Mouse (Mus musculus) hindbrain, embryonic 12.5 days (tissue): ENCODE results near the gene Rrp12. TPM values are rescaled to one million over a fixed set of nuclear protein-coding genes. Genes with fewer than 3 reads are reported as not detected.
A peak's percentile ranks its signal among the peaks of the same experiment; 100 is the strongest.
"Not testable (repeated sequence)": the region's sequence is repeated elsewhere in the genome, so short reads cannot be mapped to it uniquely, and the experiment has no call there.

Source experiments
- ATAC-seq: fragments of 200-750 bp; cut with Nextera tagmentation; 2 replicates; pipeline ENCODE4 v1.8.0; 2017; ENCODE audit warnings: moderate TSS enrichment; ENCODE audit not compliant: low FRiP score
- H3K27ac ChIP-seq: fragments of 300-500 bp; sonication (generic); 2 replicates; pipeline ENCODE4 v1.5.1; 2016; ENCODE audit warnings: mild to moderate bottlenecking
- H3K27me3 ChIP-seq: fragments of 300-500 bp; sonication (generic); 2 replicates; pipeline ENCODE4 v1.6.1; 2016; ENCODE audit warnings: mild to moderate bottlenecking
- H3K36me3 ChIP-seq: fragments of 300-500 bp; sonication (generic); 2 replicates; pipeline ENCODE4 v1.6.1; 2016; ENCODE audit warnings: mild to moderate bottlenecking
- H3K4me1 ChIP-seq: fragments of 300-500 bp; sonication (generic); 2 replicates; pipeline ENCODE4 v1.6.1; 2016
- H3K4me2 ChIP-seq: fragments of 300-500 bp; sonication (generic); replicated peaks from 2 replicates; pipeline ENCODE4 v1.6.1; 2016; ENCODE audit warnings: mild to moderate bottlenecking
- H3K4me3 ChIP-seq: fragments of 300-500 bp; sonication (generic); 2 replicates; pipeline ENCODE4 v1.5.1; 2016; ENCODE audit warnings: mild to moderate bottlenecking
- H3K9ac ChIP-seq: fragments of 300-500 bp; sonication (generic); 2 replicates; pipeline ENCODE4 v1.6.1; 2016; ENCODE audit warnings: mild to moderate bottlenecking, moderate library complexity
- H3K9me3 ChIP-seq: fragments of 300-500 bp; sonication (generic); replicated peaks from 2 replicates; pipeline ENCODE4 v1.6.1; 2016; ENCODE audit warnings: mild to moderate bottlenecking
- WGBS: fragments of 180-500 bp; shearing (Covaris S2); methylation state at CpG from one replicate; pipeline ENCODE4 v1.1.7; 2016; 5-methylcytosine and 5-hydroxymethylcytosine counted together
- polyA plus RNA-seq: library from polyadenylated mRNA; unstranded; fragments of >200 nt; fragmentation: Nextera tagmentation; extraction: Ambion mirVana; gene quantifications from 2 replicates; pipeline ENCODE4 v1.2.1, GENCODE M21; 2016

The Rrp12 gene
- polyA plus RNA-seq = 18.3 and 20.9 TPM in 2 replicates

- peak within 1 kb of the TSS; percentile 62 for H3K9ac ChIP-seq
- H3K4me1 ChIP-seq = peaks cover 13% of the 10 kb centered on the region
- peak; percentile 88 for ATAC-seq
- no peak within 1 kb of the TSS for H3K27ac ChIP-seq
- WGBS = 2% methylated on average over 46 of the region's 46 CpGs
- H3K4me3 ChIP-seq = peak within 1 kb of the TSS; percentile 54
- no peaks in the 10 kb centered on the region for H3K9me3 ChIP-seq
- H3K27me3 ChIP-seq = no peaks in the 10 kb centered on the region
- peak within 1 kb of the TSS; percentile 88 for H3K4me2 ChIP-seq
- H3K36me3 ChIP-seq = peaks cover 7% of the 10 kb centered on the region; the same call in 1 of the 2 replicates
These were observed at the start of gene Rrp12 for GRCm38 (mm10) chr19:41895460-41896318. Gene Rrp12, minus strand, starts transcription at chr19:41896173.

GRCm38 (mm10) chr19:41943841-41944240, 47.9 kb upstream of the Rrp12 start:
- Histone ChIP-seq H3K27ac (no peak overlapping the region), H3K9ac (no peak overlapping the region), H3K36me3 (peaks cover 95% of the 10 kb centered on the region), H3K4me3 (no peak overlapping the region), H3K4me2 (no peak overlapping the region), H3K4me1 (no peaks in the 10 kb centered on the region), H3K27me3 (no peaks in the 10 kb centered on the region), H3K9me3 (no peaks in the 10 kb centered on the region)
- no peak for ATAC-seq
- 90% methylated on average over 7 of the region's 7 CpGs for WGBS

- H3K36me3 ChIP-seq = peaks cover 64% of the 10 kb centered on the region
These were observed 42.6 kb upstream of the Rrp12 start for GRCm38 (mm10) chr19:41938539-41938938.

GRCm38 (mm10) chr19:41935921-41936320, 39.9 kb upstream of the Rrp12 start:
- H3K9me3 ChIP-seq = no peaks in the 10 kb centered on the region
- no peak overlapping the region for H3K9ac ChIP-seq
- no peak overlapping the region for H3K27ac ChIP-seq
- H3K4me1 ChIP-seq = peaks cover 19% of the 10 kb centered on the region
- H3K36me3 ChIP-seq = peaks cover 42% of the 10 kb centered on the region
- ATAC-seq = no peak
- 90% methylated on average over 1 of the region's 1 CpGs for WGBS
- no peak overlapping the region for H3K4me3 ChIP-seq
- no peak overlapping the region for H3K4me2 ChIP-seq
- H3K27me3 ChIP-seq = no peaks in the 10 kb centered on the region

More at GRCm38 (mm10) chr19:41938539-41938938, 42.6 kb upstream of the Rrp12 start:
- Histone ChIP-seq H3K27me3 (no peaks in the 10 kb centered on the region), H3K4me1 (peaks cover 9% of the 10 kb centered on the region), H3K4me2 (no peak overlapping the region), H3K9ac (no peak overlapping the region), H3K27ac (no peak overlapping the region), H3K9me3 (no peaks in the 10 kb centered on the region), H3K4me3 (no peak overlapping the region)
- WGBS = 91% methylated on average over 5 of the region's 5 CpGs
- ATAC-seq = no peak

GRCm38 (mm10) chr19:41934124-41934523, 38.2 kb upstream of the Rrp12 start:
- peak overlapping the region; percentile 82 for H3K9ac ChIP-seq
- no peak overlapping the region for H3K27ac ChIP-seq
- WGBS = 39% methylated on average over 6 of the region's 6 CpGs
- peaks cover 19% of the 10 kb centered on the region for H3K4me1 ChIP-seq
- peak overlapping the region; percentile 66 for H3K4me2 ChIP-seq
- H3K4me3 ChIP-seq = peak overlapping the region; percentile 89
- no peak for ATAC-seq
- no peaks in the 10 kb centered on the region for H3K9me3 ChIP-seq
- H3K36me3 ChIP-seq = peaks cover 39% of the 10 kb centered on the region
- H3K27me3 ChIP-seq = no peaks in the 10 kb centered on the region

- Histone ChIP-seq H3K27me3 (no peaks in the 10 kb centered on the region), H3K9ac (peak within 1 kb of the TSS; percentile 82), H3K4me2 (peak within 1 kb of the TSS; percentile 92), H3K27ac (peak within 1 kb of the TSS; percentile 64), H3K4me3 (peak within 1 kb of the TSS; percentile 89), H3K36me3 (peaks cover 37% of the 10 kb centered on the region), H3K4me1 (peaks cover 19% of the 10 kb centered on the region), H3K9me3 (no peaks in the 10 kb centered on the region)
- under 1% methylated on average over 47 of the region's 47 CpGs for WGBS
- ATAC-seq = peak; percentile 100
These were observed 37.5 kb upstream of the Rrp12 start, which contains the start of the genes Exosc1 and Zdhhc16 for GRCm38 (mm10) chr19:41933179-41934086. Gene Exosc1, minus strand, starts transcription at chr19:41933423. Gene Zdhhc16, plus strand, starts transcription at chr19:41933480.

- H3K4me2 ChIP-seq = peak overlapping the region; percentile 92
- H3K36me3 ChIP-seq = peaks cover 37% of the 10 kb centered on the region
- no peaks in the 10 kb centered on the region for H3K27me3 ChIP-seq
- under 1% methylated on average over 28 of the region's 28 CpGs for WGBS
- peak overlapping the region; percentile 89 for H3K4me3 ChIP-seq
- no peaks in the 10 kb centered on the region for H3K9me3 ChIP-seq
- H3K27ac ChIP-seq = peak overlapping the region; percentile 64
- peak overlapping the region; percentile 82 for H3K9ac ChIP-seq
- peak; percentile 18 for ATAC-seq
- H3K4me1 ChIP-seq = peaks cover 19% of the 10 kb centered on the region
These were observed 36.7 kb upstream of the Rrp12 start for GRCm38 (mm10) chr19:41932686-41933085.

GRCm38 (mm10) chr19:41920412-41921067, 24.6 kb upstream of the Rrp12 start:
- 80% methylated on average over 5 of the region's 5 CpGs for WGBS
- Histone ChIP-seq H3K36me3 (peaks cover 72% of the 10 kb centered on the region), H3K27ac (no peak overlapping the region), H3K9ac (no peak overlapping the region), H3K4me2 (no peak overlapping the region), H3K4me1 (no peaks in the 10 kb centered on the region), H3K9me3 (no peaks in the 10 kb centered on the region), H3K27me3 (no peaks in the 10 kb centered on the region), H3K4me3 (no peak overlapping the region)
- no peak for ATAC-seq

GRCm38 (mm10) chr19:41919471-41919870, 23.5 kb upstream of the Rrp12 start:
- no peaks in the 10 kb centered on the region for H3K9me3 ChIP-seq
- no peak overlapping the region for H3K4me3 ChIP-seq
- H3K4me1 ChIP-seq = no peaks in the 10 kb centered on the region
- H3K9ac ChIP-seq = no peak overlapping the region
- H3K27me3 ChIP-seq = no peaks in the 10 kb centered on the region
- peaks cover 67% of the 10 kb centered on the region for H3K36me3 ChIP-seq
- no peak overlapping the region for H3K27ac ChIP-seq
- 83% methylated on average over 4 of the region's 4 CpGs for WGBS
- no peak for ATAC-seq
- H3K4me2 ChIP-seq = no peak overlapping the region

- Histone ChIP-seq H3K36me3 (peaks cover 45% of the 10 kb centered on the region), H3K9ac (no peak overlapping the region), H3K4me2 (no peak overlapping the region), H3K4me3 (no peak overlapping the region), H3K9me3 (no peaks in the 10 kb centered on the region), H3K27ac (no peak overlapping the region), H3K4me1 (peaks cover 20% of the 10 kb centered on the region), H3K27me3 (no peaks in the 10 kb centered on the region)
- no peak for ATAC-seq
- 90% methylated on average over 4 of the region's 4 CpGs for WGBS
These were observed 20.9 kb upstream of the Rrp12 start for GRCm38 (mm10) chr19:41916853-41917252.

GRCm38 (mm10) chr19:41915294-41915693, 19.3 kb upstream of the Rrp12 start:
- H3K9me3 ChIP-seq = no peaks in the 10 kb centered on the region
- no peaks in the 10 kb centered on the region for H3K27me3 ChIP-seq
- no peak overlapping the region for H3K4me3 ChIP-seq
- no peak overlapping the region for H3K27ac ChIP-seq
- peaks cover 37% of the 10 kb centered on the region for H3K36me3 ChIP-seq
- peaks cover 20% of the 10 kb centered on the region for H3K4me1 ChIP-seq
- ATAC-seq = no peak
- H3K9ac ChIP-seq = no peak overlapping the region
- WGBS = 92% methylated on average over 3 of the region's 3 CpGs
- no peak overlapping the region for H3K4me2 ChIP-seq

- not testable (repeated sequence) for H3K27ac ChIP-seq, H3K27me3 ChIP-seq, H3K9me3 ChIP-seq, ATAC-seq, H3K9ac ChIP-seq, H3K4me3 ChIP-seq
- Histone ChIP-seq H3K4me2 (peak overlapping the region; percentile 65; the same call in 1 of the 2 replicates), H3K4me1 (peaks cover 20% of the 10 kb centered on the region), H3K36me3 (peaks cover 32% of the 10 kb centered on the region)
These were observed 18.6 kb upstream of the Rrp12 start for GRCm38 (mm10) chr19:41914592-41914882.
